Mouse (Mus musculus) myocyte (in vitro differentiated cells): ENCODE data around the gene Atp13a2. TPM values are rescaled to one million over a fixed set of nuclear protein-coding genes. Genes with fewer than 3 reads are reported as not detected.
A peak's percentile ranks its signal among the peaks of the same experiment; 100 is the strongest.

ENCODE experiments used
- H3K27me3 ChIP-seq: one replicate; pipeline ENCODE4 v1.6.1; 2011; ENCODE audit not compliant: control insufficient read depth, insufficient read depth, insufficient read length
- H3K36me3 ChIP-seq: one replicate; pipeline ENCODE4 v1.6.1; 2011; ENCODE audit not compliant: control insufficient read depth, insufficient read depth
- H3K4me2 ChIP-seq: one replicate; pipeline ENCODE4 v1.6.1; 2011; ENCODE audit warnings: low read depth, control low read depth
- H3K4me3 ChIP-seq: one replicate; pipeline ENCODE4 v1.5.1; 2011; ENCODE audit warnings: mild to moderate bottlenecking, control low read depth, moderate library complexity
- H3K79me2 ChIP-seq: one replicate; pipeline ENCODE4 v1.6.1; 2011; ENCODE audit not compliant: control insufficient read depth, insufficient read depth
- H3ac ChIP-seq: one replicate; pipeline ENCODE4 v1.6.1; 2011; ENCODE audit not compliant: control insufficient read depth, insufficient read length
- CEBPB ChIP-seq: IDR thresholded peaks from 2 replicates; pipeline ENCODE4 v1.6.1; 2011; ENCODE audit warnings: mild to moderate bottlenecking, moderate library complexity; ENCODE audit not compliant: poor library complexity, insufficient read depth, severe bottlenecking
- E2F4 ChIP-seq: IDR thresholded peaks from one replicate; pipeline ENCODE4 v1.6.1; 2011; ENCODE audit warnings: mild to moderate bottlenecking, control low read depth, moderate library complexity; ENCODE audit not compliant: insufficient read depth
- MAX ChIP-seq: IDR thresholded peaks from one replicate; pipeline ENCODE4 v1.6.1; 2011; ENCODE audit warnings: low read depth, mild to moderate bottlenecking, control low read depth
- MYOD1 ChIP-seq, 3 experiments: IDR thresholded peaks; one replicate each; pipeline ENCODE4 v1.6.1; 2011; ENCODE audit warnings: control low read depth in 2 of 3, low read depth in 2 of 3, mild to moderate bottlenecking in 2 of 3, moderate library complexity in 1 of 3; ENCODE audit not compliant: insufficient read length in 2 of 3, control insufficient read depth in 1 of 3
- MYOG ChIP-seq, 3 experiments: IDR thresholded peaks; one replicate each; pipeline ENCODE4 v1.6.1; 2011; ENCODE audit warnings: control low read depth in 2 of 3, low read depth in 2 of 3, mild to moderate bottlenecking in 2 of 3; ENCODE audit not compliant: insufficient read length in 2 of 3, control insufficient read depth in 1 of 3, insufficient read depth in 1 of 3
- POLR2A ChIP-seq: IDR thresholded peaks from one replicate; pipeline ENCODE4 v1.6.1; 2011; ENCODE audit warnings: low read depth, mild to moderate bottlenecking, control low read depth, moderate library complexity; ENCODE audit not compliant: insufficient read length
- POLR2AphosphoS2 ChIP-seq: IDR thresholded peaks from one replicate; pipeline ENCODE4 v1.6.1; 2011; ENCODE audit warnings: low read depth, control low read depth; ENCODE audit not compliant: insufficient read length
- REST ChIP-seq: IDR thresholded peaks from one replicate; pipeline ENCODE4 v1.6.1; 2011; ENCODE audit warnings: mild to moderate bottlenecking, control low read depth, moderate library complexity; ENCODE audit not compliant: insufficient read depth, insufficient read length
- SRF ChIP-seq: IDR thresholded peaks from one replicate; pipeline ENCODE4 v1.6.1; 2011; ENCODE audit warnings: low read depth; ENCODE audit not compliant: control insufficient read depth, insufficient read length
- TCF12 ChIP-seq: IDR thresholded peaks from one replicate; pipeline ENCODE4 v1.6.1; 2011; ENCODE audit warnings: mild to moderate bottlenecking, control low read depth; ENCODE audit not compliant: poor library complexity, insufficient read depth, severe bottlenecking
- TCF3 ChIP-seq: IDR thresholded peaks from one replicate; pipeline ENCODE4 v1.6.1; 2011; ENCODE audit warnings: low read depth, control low read depth; ENCODE audit not compliant: insufficient read length
- USF1 ChIP-seq: IDR thresholded peaks from one replicate; pipeline ENCODE4 v1.6.1; 2011; ENCODE audit warnings: low read depth, mild to moderate bottlenecking, control low read depth, moderate library complexity
- polyA plus RNA-seq: library from polyadenylated mRNA; unstranded; fragments of >200 nt; fragmentation: generic; extraction: Trizol; gene quantifications from one replicate; pipeline ENCODE4 v1.2.1, GENCODE M21; 2012; ENCODE audit warnings: missing spikeins

Gene Atp13a2
- polyA plus RNA-seq, 1 experiment = 22.0 TPM

DNA sequence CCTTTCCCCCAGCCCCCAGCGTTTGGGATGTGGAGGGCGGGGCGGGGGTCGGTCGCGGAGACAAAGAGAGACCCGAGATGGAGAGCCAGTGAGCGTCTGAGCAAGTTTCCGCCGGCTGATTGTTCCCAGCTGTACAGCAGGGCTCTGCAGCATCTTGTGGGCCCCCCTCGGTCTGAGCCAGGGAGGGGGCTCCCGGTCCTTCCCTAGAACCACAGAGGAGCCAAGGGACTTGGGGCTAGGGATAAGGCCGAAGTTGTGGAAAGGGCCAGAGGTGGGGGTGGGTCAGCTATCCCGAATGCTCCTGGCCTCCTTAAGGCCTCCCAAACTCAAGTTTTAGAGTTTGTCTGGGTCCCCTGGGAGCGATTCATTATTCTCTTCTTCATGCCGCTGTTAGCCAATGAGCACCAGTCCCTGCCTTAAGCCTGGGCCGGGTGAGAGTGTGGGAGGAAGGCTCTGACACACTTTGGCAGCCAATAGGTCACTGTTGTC, 24.3 kb downstream of the Atp13a2 start:
- no peak for TF ChIP-seq MAX
- no peak for TF ChIP-seq REST
- no peak for TF ChIP-seq E2F4
- TF ChIP-seq TCF3 = no peak
- no peak for TF ChIP-seq POLR2A
- TF ChIP-seq POLR2AphosphoS2 = no peak
- no peak for TF ChIP-seq USF1
- no peak for TF ChIP-seq SRF
- no peak for TF ChIP-seq TCF12
- no peak for TF ChIP-seq MYOG (IDR thresholded peaks at IDR 0.05; ENCODE audit: control insufficient read depth in 1 of 3, insufficient read depth in 1 of 3, insufficient read length in 2 of 3, low read depth in 2 of 3)
- no peak for TF ChIP-seq CEBPB
- TF ChIP-seq MYOD1 (IDR thresholded peaks at IDR 0.05; ENCODE audit: control insufficient read depth in 1 of 3, insufficient read length in 2 of 3, low read depth in 2 of 3) = no peak
- Histone ChIP-seq H3K79me2 (no peaks in the 10 kb centered on the region), H3K4me2 (no peak overlapping the region), H3K27me3 (no peaks in the 10 kb centered on the region), H3ac (no peak overlapping the region), H3K4me3 (no peak overlapping the region), H3K36me3 (no peaks in the 10 kb centered on the region)

DNA sequence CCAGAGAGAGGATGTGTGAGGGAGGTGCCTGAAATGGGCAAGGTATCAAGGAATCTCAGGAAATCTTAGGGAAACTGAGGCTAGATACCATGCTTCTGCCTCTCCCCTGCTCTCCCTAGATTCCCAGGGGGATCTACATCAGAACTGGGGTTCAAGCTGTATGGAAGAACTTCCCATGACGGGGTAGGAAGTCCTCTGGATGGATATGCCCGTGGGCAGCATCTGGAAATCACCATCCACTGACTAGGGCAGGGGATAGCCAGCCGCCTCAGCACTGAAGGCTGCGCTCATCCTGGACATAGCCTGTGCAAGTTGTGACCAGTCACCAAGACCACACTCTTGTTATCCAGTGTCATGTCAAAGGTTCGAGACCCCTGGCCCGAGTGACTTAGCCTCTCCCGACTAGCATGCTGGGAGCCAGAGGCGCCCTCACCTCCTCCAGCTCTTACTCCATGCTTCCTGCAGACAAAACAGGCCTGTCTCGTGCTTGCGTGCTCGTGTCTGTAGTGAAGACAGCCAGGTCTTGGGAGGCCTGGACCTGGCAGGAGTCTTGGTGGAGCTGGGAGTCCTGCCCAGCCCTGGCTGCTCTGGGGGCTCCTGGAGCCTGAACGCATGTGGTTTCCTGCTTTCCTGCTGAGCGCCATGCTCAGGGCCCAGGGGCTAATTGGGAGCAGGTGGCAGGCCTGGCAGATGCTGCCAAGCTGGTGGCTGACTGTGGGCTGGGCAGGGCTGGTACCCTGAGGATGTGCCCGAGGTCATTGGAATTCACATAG, 25.1 kb downstream of the Atp13a2 start:
- TF ChIP-seq MAX (no peak), MYOG (IDR thresholded peaks at IDR 0.05; ENCODE audit: control insufficient read depth in 1 of 3, insufficient read depth in 1 of 3, insufficient read length in 2 of 3, low read depth in 2 of 3) (peak in 1 of 3 experiments; percentile 8), MYOD1 (IDR thresholded peaks at IDR 0.05; ENCODE audit: control insufficient read depth in 1 of 3, insufficient read length in 2 of 3, low read depth in 2 of 3) (peak in 2 of 3 experiments; percentile 14 to 22), CEBPB (no peak), POLR2A (no peak)
- H3K36me3 ChIP-seq = no peaks in the 10 kb centered on the region

DNA sequence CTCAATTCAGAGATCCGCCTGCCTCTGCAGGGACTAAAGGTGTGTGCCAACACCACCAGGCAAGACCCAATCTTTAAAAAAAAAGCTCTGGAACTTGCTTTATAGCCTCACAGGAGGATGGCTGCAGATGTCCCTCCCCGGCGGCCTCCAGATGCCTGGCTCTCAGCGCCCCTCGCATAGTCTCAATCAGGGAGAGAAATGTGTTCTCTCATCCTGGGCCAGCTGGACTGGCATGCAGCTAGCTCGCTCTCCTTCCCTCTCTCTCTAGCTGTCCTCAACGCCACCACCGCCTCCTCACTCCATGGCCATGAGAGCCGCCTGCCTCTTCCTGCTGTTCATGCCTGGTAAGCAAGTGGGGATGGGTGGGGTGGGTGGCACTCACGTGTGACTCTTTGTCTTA, 25.9 kb downstream of the Atp13a2 start:
- H3K4me3 ChIP-seq = no peak overlapping the region
- TF ChIP-seq MYOD1 (IDR thresholded peaks at IDR 0.05; ENCODE audit: control insufficient read depth in 1 of 3, insufficient read length in 2 of 3, low read depth in 2 of 3) (no peak), MAX (no peak), POLR2AphosphoS2 (no peak), SRF (no peak), TCF12 (no peak), POLR2A (no peak), CEBPB (no peak), USF1 (no peak), TCF3 (no peak), E2F4 (no peak), MYOG (IDR thresholded peaks at IDR 0.05; ENCODE audit: control insufficient read depth in 1 of 3, insufficient read depth in 1 of 3, insufficient read length in 2 of 3, low read depth in 2 of 3) (no peak), REST (no peak)

More for the DNA sequence above, 25.1 kb downstream of the Atp13a2 start:
- Histone ChIP-seq H3K27me3 (no peaks in the 10 kb centered on the region), H3K4me3 (no peak overlapping the region), H3K79me2 (no peaks in the 10 kb centered on the region), H3ac (no peak overlapping the region), H3K4me2 (no peak overlapping the region)

DNA sequence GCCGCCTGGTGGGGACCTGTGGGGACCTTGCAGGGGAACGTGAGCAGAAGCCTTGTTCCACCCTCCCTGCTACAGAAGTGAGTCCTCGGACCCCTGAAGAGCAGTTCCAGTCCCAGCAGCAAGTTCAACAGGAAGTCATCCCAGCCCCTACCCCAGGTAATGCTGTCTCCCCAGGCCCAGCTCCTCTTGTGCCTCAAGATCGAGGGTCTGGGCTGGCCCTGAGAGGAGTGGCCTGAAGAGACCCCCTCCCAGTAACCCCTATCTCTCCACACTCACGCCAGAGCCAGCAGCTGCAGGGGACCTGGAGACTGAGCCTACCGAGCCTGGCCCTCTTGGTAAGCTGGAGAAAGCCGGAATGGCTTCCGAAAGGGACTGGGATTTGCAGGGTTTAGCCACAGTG, 27.4 kb downstream of the Atp13a2 start:
- no peak overlapping the region for H3ac ChIP-seq
- H3K36me3 ChIP-seq = no peaks in the 10 kb centered on the region
- no peaks in the 10 kb centered on the region for H3K27me3 ChIP-seq
- H3K79me2 ChIP-seq = no peaks in the 10 kb centered on the region
- TF ChIP-seq CEBPB = no peak
- TF ChIP-seq POLR2A = no peak
- no peak for TF ChIP-seq SRF
- no peak for TF ChIP-seq E2F4
- no peak for TF ChIP-seq TCF3
- no peak for TF ChIP-seq USF1
- no peak for TF ChIP-seq REST
- TF ChIP-seq TCF12 = no peak
- H3K4me3 ChIP-seq = no peak overlapping the region
- no peak overlapping the region for H3K4me2 ChIP-seq

More for the DNA sequence above, 25.9 kb downstream of the Atp13a2 start:
- Histone ChIP-seq H3K36me3 (no peaks in the 10 kb centered on the region), H3K79me2 (no peaks in the 10 kb centered on the region), H3ac (no peak overlapping the region), H3K4me2 (no peak overlapping the region), H3K27me3 (no peaks in the 10 kb centered on the region)

DNA sequence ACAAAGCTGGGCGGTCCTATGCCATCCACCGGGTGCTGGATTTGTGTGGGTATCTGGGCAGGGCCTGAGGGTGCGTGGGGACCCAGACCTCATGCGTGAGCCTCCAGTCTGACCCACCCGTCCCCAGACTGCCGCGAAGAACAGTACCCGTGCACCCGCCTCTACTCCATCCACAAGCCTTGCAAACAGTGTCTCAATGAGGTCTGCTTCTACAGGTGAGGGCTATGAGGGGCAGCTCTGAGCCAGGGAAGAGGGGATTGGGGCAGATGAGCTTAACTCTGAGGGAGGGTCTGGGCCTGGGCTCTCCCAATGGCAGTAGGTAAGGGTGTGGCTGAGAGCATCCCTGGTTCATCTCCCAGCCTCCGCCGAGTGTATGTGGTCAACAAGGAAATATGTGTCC, 28.2 kb downstream of the Atp13a2 start:
- no peaks in the 10 kb centered on the region for H3K27me3 ChIP-seq

More for the DNA sequence above, 28.2 kb downstream of the Atp13a2 start:
- Histone ChIP-seq H3K36me3 (no peaks in the 10 kb centered on the region), H3K79me2 (no peaks in the 10 kb centered on the region), H3K4me3 (no peak overlapping the region), H3ac (no peak overlapping the region), H3K4me2 (no peak overlapping the region)
- TF ChIP-seq CEBPB (no peak), POLR2A (no peak), REST (no peak), E2F4 (no peak), POLR2AphosphoS2 (no peak), USF1 (no peak), TCF3 (no peak), SRF (no peak), MYOG (IDR thresholded peaks at IDR 0.05; ENCODE audit: control insufficient read depth in 1 of 3, insufficient read depth in 1 of 3, insufficient read length in 2 of 3, low read depth in 2 of 3) (no peak), MAX (no peak), MYOD1 (IDR thresholded peaks at IDR 0.05; ENCODE audit: control insufficient read depth in 1 of 3, insufficient read length in 2 of 3, low read depth in 2 of 3) (no peak), TCF12 (no peak)
